Mouse (Mus musculus) CH12.LX (cell line): Measurements from ENCODE around the gene Rfc3. TPM values are rescaled to one million over a fixed set of nuclear protein-coding genes. Genes with fewer than 3 reads are reported as not detected.
A peak's percentile ranks its signal among the peaks of the same experiment; 100 is the strongest.
"Not testable (repeated sequence)": the region's sequence is repeated elsewhere in the genome, so short reads cannot be mapped to it uniquely, and the experiment has no call there.

Source experiments
- DNase-seq: peaks from one replicate; pipeline ENCODE4 v3.0.0-alpha.2; 2013; ENCODE audit errors: extremely low read depth
- H3K27ac ChIP-seq: 2 replicates; pipeline ENCODE4 v1.5.1; 2012; ENCODE audit warnings: low read depth, mild to moderate bottlenecking, control low read depth, moderate library complexity; ENCODE audit not compliant: insufficient read depth
- H3K27me3 ChIP-seq: replicated peaks from 2 replicates; pipeline ENCODE3; 2012; ENCODE audit warnings: inconsistent platforms
- H3K36me3 ChIP-seq, 2 experiments: replicated peaks in 1 of 2; 2 replicates each; pipeline versions ENCODE3 to v1.6.1; 2012; ENCODE audit warnings: inconsistent platforms in 1 of 2, low read length in 1 of 2, mild to moderate bottlenecking in 1 of 2, mixed read lengths in 1 of 2, moderate library complexity in 1 of 2; ENCODE audit not compliant: control insufficient read depth in 1 of 2, insufficient read depth in 1 of 2
- H3K4me1 ChIP-seq, 2 experiments: 2 replicates each; pipeline ENCODE4 v1.6.1; 2012; ENCODE audit warnings: inconsistent platforms in 1 of 2, moderate library complexity in 1 of 2; ENCODE audit not compliant: insufficient read depth in 2 of 2, control insufficient read depth in 1 of 2
- H3K4me2 ChIP-seq: 2 replicates; pipeline ENCODE4 v1.6.1; 2012; ENCODE audit warnings: low read depth, mild to moderate bottlenecking, control low read depth; ENCODE audit not compliant: poor library complexity, insufficient read depth, severe bottlenecking
- H3K4me3 ChIP-seq, 3 experiments: fragments of 150-350 bp in 1 of 3; sonication (generic) in 1 of 3; replicated peaks in 1 of 3; 2 replicates each; pipeline versions ENCODE3 to v1.5.1; 2011 to 2012; ENCODE audit warnings: low read depth in 2 of 3, low read length in 2 of 3, mild to moderate bottlenecking in 2 of 3, moderate library complexity in 2 of 3, control low read depth in 1 of 3, improper control_type of control experiment in 1 of 3, inconsistent platforms in 1 of 3, mixed read lengths in 1 of 3; ENCODE audit not compliant: poor library complexity in 1 of 3
- H3K79me2 ChIP-seq: replicated peaks from 2 replicates; pipeline ENCODE4 v1.6.1; 2012; ENCODE audit warnings: mild to moderate bottlenecking, moderate library complexity; ENCODE audit not compliant: control insufficient read depth, poor library complexity, insufficient read depth, severe bottlenecking; ENCODE audit errors: extremely low read depth
- H3K9ac ChIP-seq: 2 replicates; pipeline ENCODE4 v1.6.1; 2012; ENCODE audit warnings: low read depth, mild to moderate bottlenecking, control low read depth, moderate library complexity; ENCODE audit not compliant: insufficient read depth
- H3K9me3 ChIP-seq: replicated peaks from 2 replicates; pipeline ENCODE3; 2012; ENCODE audit warnings: low read length, inconsistent platforms, mixed read lengths
- BHLHE40 ChIP-seq: IDR thresholded peaks from 2 replicates; pipeline ENCODE4 v1.6.1; 2011; ENCODE audit warnings: mild to moderate bottlenecking, low read depth, low read length, improper control_type of control experiment
- CHD1 ChIP-seq: IDR thresholded peaks from 2 replicates; pipeline ENCODE4 v1.6.1; 2012; ENCODE audit warnings: low read depth, low read length, improper control_type of control experiment, inconsistent platforms
- CHD2 ChIP-seq: IDR thresholded peaks from 2 replicates; pipeline ENCODE4 v1.6.1; 2011; ENCODE audit warnings: low read length, improper control_type of control experiment
- CTCF ChIP-seq, 2 experiments: IDR thresholded peaks in 1 of 2; conservative IDR thresholded peaks in 1 of 2; 2 replicates each; pipeline ENCODE4 v1.5.1; 2011 to 2012; ENCODE audit warnings: low read depth in 2 of 2, low read length in 2 of 2, improper control_type of control experiment in 1 of 2, inconsistent platforms in 1 of 2, mild to moderate bottlenecking in 1 of 2, moderate library complexity in 1 of 2
- ELF1 ChIP-seq: IDR thresholded peaks from 2 replicates; pipeline ENCODE4 v1.6.1; 2014; ENCODE audit warnings: low read depth, mild to moderate bottlenecking, inconsistent platforms, low read length, improper control_type of control experiment
- EP300 ChIP-seq: IDR thresholded peaks from 2 replicates; pipeline ENCODE4 v1.6.1; 2011; ENCODE audit warnings: low read length, improper control_type of control experiment
- GABPA ChIP-seq: IDR thresholded peaks from 2 replicates; pipeline ENCODE4 v1.6.1; 2012; ENCODE audit warnings: low read depth, low read length, improper control_type of control experiment, inconsistent platforms; ENCODE audit not compliant: insufficient replicate concordance
- HCFC1 ChIP-seq: IDR thresholded peaks from 2 replicates; pipeline ENCODE4 v1.6.1; 2012; ENCODE audit warnings: low read depth, mild to moderate bottlenecking, inconsistent platforms, low read length, improper control_type of control experiment
- IRF4 ChIP-seq: IDR thresholded peaks from 2 replicates; pipeline ENCODE4 v1.6.1; 2014; ENCODE audit warnings: low read depth, mild to moderate bottlenecking, inconsistent platforms, low read length, improper control_type of control experiment
- JUN ChIP-seq: IDR thresholded peaks from 2 replicates; pipeline ENCODE4 v1.6.1; 2011; ENCODE audit warnings: low read depth, mild to moderate bottlenecking, low read length, improper control_type of control experiment, moderate library complexity; ENCODE audit not compliant: insufficient read depth
- KAT2A ChIP-seq: IDR thresholded peaks from 2 replicates; pipeline ENCODE4 v1.6.1; 2012; ENCODE audit warnings: low read length, improper control_type of control experiment, inconsistent platforms; ENCODE audit not compliant: insufficient replicate concordance
- MAFK ChIP-seq: IDR thresholded peaks from 2 replicates; pipeline ENCODE4 v1.6.1; 2011; ENCODE audit warnings: low read length, improper control_type of control experiment; ENCODE audit not compliant: insufficient replicate concordance
- MAX ChIP-seq: IDR thresholded peaks from 2 replicates; pipeline ENCODE4 v1.6.1; 2011; ENCODE audit warnings: low read length, improper control_type of control experiment
- MAZ ChIP-seq: IDR thresholded peaks from 2 replicates; pipeline ENCODE4 v1.6.1; 2012; ENCODE audit warnings: low read depth, mild to moderate bottlenecking, inconsistent platforms, low read length, improper control_type of control experiment, moderate library complexity
- MEF2A ChIP-seq: IDR thresholded peaks from 2 replicates; pipeline ENCODE4 v1.6.1; 2014; ENCODE audit warnings: low read depth, mild to moderate bottlenecking, inconsistent platforms, low read length, improper control_type of control experiment, borderline replicate concordance
- MXI1 ChIP-seq: IDR thresholded peaks from 2 replicates; pipeline ENCODE4 v1.6.1; 2011; ENCODE audit warnings: mild to moderate bottlenecking, low read depth, low read length, improper control_type of control experiment
- MYC ChIP-seq: IDR thresholded peaks from 2 replicates; pipeline ENCODE4 v1.6.1; 2011; ENCODE audit warnings: low read depth, mild to moderate bottlenecking, improper control_type of control experiment, low read length
- NRF1 ChIP-seq: IDR thresholded peaks from 2 replicates; pipeline ENCODE4 v1.6.1; 2014; ENCODE audit warnings: low read depth, mild to moderate bottlenecking, inconsistent platforms, low read length, improper control_type of control experiment, moderate library complexity
- POLR2AphosphoS2 ChIP-seq: IDR thresholded peaks from 2 replicates; pipeline ENCODE4 v1.6.1; 2011; ENCODE audit warnings: low read depth, low read length, improper control_type of control experiment
- RAD21 ChIP-seq: IDR thresholded peaks from 2 replicates; pipeline ENCODE4 v1.6.1; 2011; ENCODE audit warnings: low read depth, mild to moderate bottlenecking, low read length, improper control_type of control experiment, moderate library complexity
- RCOR1 ChIP-seq: conservative IDR thresholded peaks from 2 replicates; pipeline ENCODE4 v1.6.1; 2012; ENCODE audit warnings: low read depth, mild to moderate bottlenecking, inconsistent platforms, low read length, improper control_type of control experiment
- SIN3A ChIP-seq: IDR thresholded peaks from 2 replicates; pipeline ENCODE4 v1.6.1; 2012; ENCODE audit warnings: low read length, improper control_type of control experiment, inconsistent platforms
- SMC3 ChIP-seq: IDR thresholded peaks from 2 replicates; pipeline ENCODE4 v1.6.1; 2011; ENCODE audit warnings: low read depth, low read length, improper control_type of control experiment
- TCF12 ChIP-seq: IDR thresholded peaks from 2 replicates; pipeline ENCODE4 v1.6.1; 2014; ENCODE audit warnings: low read depth, mild to moderate bottlenecking, inconsistent platforms, low read length, improper control_type of control experiment
- UBTF ChIP-seq: IDR thresholded peaks from 2 replicates; pipeline ENCODE4 v1.6.1; 2012; ENCODE audit warnings: low read depth, mild to moderate bottlenecking, inconsistent platforms, low read length, improper control_type of control experiment, moderate library complexity
- USF1 ChIP-seq: IDR thresholded peaks from 2 replicates; pipeline ENCODE4 v1.6.1; 2014; ENCODE audit warnings: low read depth, mild to moderate bottlenecking, inconsistent platforms, low read length, improper control_type of control experiment
- USF2 ChIP-seq: conservative IDR thresholded peaks from 2 replicates; pipeline ENCODE4 v1.6.1; 2011; ENCODE audit warnings: low read depth, low read length, improper control_type of control experiment
- ZC3H11A ChIP-seq: IDR thresholded peaks from 2 replicates; pipeline ENCODE4 v1.6.1; 2012; ENCODE audit warnings: low read depth, mild to moderate bottlenecking, inconsistent platforms, low read length, improper control_type of control experiment
- ZKSCAN1 ChIP-seq: IDR thresholded peaks from 2 replicates; pipeline ENCODE4 v1.6.1; 2012; ENCODE audit warnings: low read depth, inconsistent platforms, low read length, improper control_type of control experiment, borderline replicate concordance
- ZNF384 ChIP-seq: IDR thresholded peaks from 2 replicates; pipeline ENCODE4 v1.6.1; 2012; ENCODE audit warnings: low read depth, low read length, improper control_type of control experiment, inconsistent platforms
- dilution Hi-C: fragments of 300-500 bp; cut with MboI; formaldehyde crosslinking; loops from 2 replicates; pipeline ENCODE4 v1.14.3; 2020; ENCODE audit warnings: low sequenced_read_pairs; ENCODE audit not compliant: extremely low pct_unique_long_range_greater_than_20kb, extremely low pct_ligation_motif_present
- in situ Hi-C: fragments of 300-500 bp; cut with MboI; formaldehyde crosslinking; loops from 3 replicates; pipeline ENCODE4 v1.14.3; 2019; ENCODE audit warnings: low sequenced_read_pairs, low pct_ligation_motif_present, low pct_unique_long_range_greater_than_20kb, mixed read lengths
- polyA plus RNA-seq: library from polyadenylated mRNA; unstranded; fragments of >175 nt; gene quantifications from 2 replicates; pipeline ENCODE4 v1.2.1, GENCODE M21; 2012; ENCODE audit warnings: low read depth; ENCODE audit not compliant: insufficient read length
- total RNA-seq, 2 experiments: library from RNA; depleted of rRNA; stranded (reverse); fragments of 300-350 nt in 1 of 2; fragments of >200 nt in 1 of 2; gene quantifications; 2 replicates each; pipeline ENCODE4 v1.2.3; 2012 to 2014

Rfc3 gene
- total and polyA plus RNA-seq, 3 experiments, result 53.3 to 87.9 (median 66.9) TPM

DNA sequence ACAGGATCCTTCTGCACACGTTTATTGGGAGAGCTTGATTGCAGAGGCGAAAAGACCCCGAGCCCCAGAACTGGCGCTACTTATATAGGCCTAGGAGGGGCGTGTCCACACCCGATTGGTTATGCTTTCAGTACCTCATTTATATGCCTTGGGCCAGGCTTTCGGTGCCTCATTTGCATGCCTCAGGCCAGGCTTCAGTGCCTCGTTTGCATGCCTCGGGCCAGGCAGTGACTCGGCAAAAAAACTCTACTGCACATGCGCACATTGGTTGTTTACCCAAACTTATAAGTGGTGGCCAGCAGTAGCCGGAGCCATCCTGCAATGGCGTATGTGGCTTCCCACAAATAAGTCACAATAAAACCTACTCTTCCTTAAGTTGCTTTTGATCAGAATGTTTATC is 42.6 kb upstream of the Rfc3 start:
- in situ Hi-C loops, H3K4me1 ChIP-seq, H3K4me3 ChIP-seq, H3K27me3 ChIP-seq, H3K79me2 ChIP-seq, H3K9me3 ChIP-seq, H3K9ac ChIP-seq, H3K27ac ChIP-seq, H3K4me2 ChIP-seq, dilution Hi-C loops, H3K36me3 ChIP-seq: not testable (repeated sequence)
- DNase-seq, result peak; percentile 37

DNA sequence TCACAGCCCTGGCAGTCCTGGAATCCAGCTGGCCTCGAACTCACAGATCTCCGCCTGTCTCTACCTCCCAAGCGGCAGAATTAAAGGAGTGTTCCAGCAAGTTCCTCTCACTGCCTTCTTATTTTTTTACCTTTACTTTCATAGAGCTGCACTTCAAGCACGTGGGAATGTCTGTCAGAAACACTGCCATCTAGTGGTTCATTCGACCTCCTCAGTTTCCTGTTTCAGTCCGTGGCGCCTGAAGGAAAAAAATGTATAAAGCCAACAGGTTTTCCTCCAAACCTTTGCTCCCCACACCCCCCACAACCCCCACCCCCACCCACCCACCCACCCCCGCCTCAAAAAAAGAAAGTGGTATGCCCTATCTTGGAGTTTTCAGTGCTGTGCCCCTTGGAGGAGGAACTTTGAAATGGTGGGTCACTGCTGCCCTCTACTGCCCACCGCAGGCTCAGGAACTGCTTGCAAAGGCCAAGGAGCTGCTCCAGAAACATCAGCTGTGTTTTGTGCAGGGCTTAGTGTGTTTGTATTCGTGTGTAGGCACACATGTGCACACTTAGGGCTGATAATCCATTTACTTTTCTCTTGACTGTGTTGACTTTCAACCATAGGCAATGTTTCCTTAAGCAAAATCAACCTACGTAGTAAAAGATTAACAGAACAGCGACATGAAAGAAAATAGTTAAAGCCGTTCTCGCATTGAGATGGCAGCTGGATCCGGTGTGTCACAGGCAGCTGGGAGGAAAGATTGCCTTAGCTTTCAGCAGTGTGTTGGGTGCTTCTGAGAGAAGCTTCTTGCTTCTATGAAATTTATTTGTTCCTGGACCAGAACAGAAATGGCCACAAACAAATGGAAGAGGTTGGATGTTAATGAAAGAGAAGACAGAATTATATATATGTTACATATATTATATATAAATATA is 35.8 kb upstream of the Rfc3 start:
- H3K9ac ChIP-seq, result no peak overlapping the region
- H3K27me3 ChIP-seq, result no peaks in the 10 kb centered on the region
- H3K27ac ChIP-seq, result no peak overlapping the region
- no peaks in the 10 kb centered on the region; a peak in 1 of 4 replicates for H3K4me1 ChIP-seq
- no peaks in the 10 kb centered on the region for H3K79me2 ChIP-seq
- H3K36me3 ChIP-seq, result no peaks in the 10 kb centered on the region
- peak; percentile 81 for DNase-seq
- no peaks in the 10 kb centered on the region for H3K9me3 ChIP-seq
- H3K4me2 ChIP-seq, result peak overlapping the region; percentile 59; the same call in 1 of the 2 replicates
- dilution Hi-C loops (no loop called here), in situ Hi-C loops (no loop called here)
- H3K4me3 ChIP-seq, result no peak overlapping the region
- TF ChIP-seq POLR2AphosphoS2, result no peak
- TF ChIP-seq BHLHE40, result peak; percentile 76
- TF ChIP-seq ELF1, result peak; percentile 34; the same call in 1 of the 2 replicates
- peak; percentile 75 for TF ChIP-seq RAD21
- no peak for TF ChIP-seq NRF1
- TF ChIP-seq UBTF, result no peak
- no peak; the same call in 1 of the 2 replicates for TF ChIP-seq EP300
- peak; percentile 30 to 78; a peak in 3 of 4 replicates for TF ChIP-seq CTCF (conservative IDR thresholded peaks at IDR 0.05 in 1 of 2, IDR thresholded peaks at IDR 0.05 in 1 of 2; ENCODE audit: low read depth in 2 of 2, low read length in 2 of 2)
- TF ChIP-seq USF1, result no peak
- TF ChIP-seq MAZ, result 0 out of 2 replicates have a peak, but pooled peaks have one; percentile 62
- peak; percentile 99 for TF ChIP-seq MYC
- peak; percentile 99 for TF ChIP-seq MAX
- no peak for TF ChIP-seq RCOR1
- peak; percentile 56; the same call in 1 of the 2 replicates for TF ChIP-seq IRF4
- TF ChIP-seq ZC3H11A, result no peak
- TF ChIP-seq MAFK, result peak; percentile 14; the same call in 1 of the 2 replicates
- 0 out of 2 replicates have a peak, but pooled peaks have one; percentile 4 for TF ChIP-seq TCF12
- TF ChIP-seq MEF2A, result no peak
- 0 out of 2 replicates have a peak, but pooled peaks have one; percentile 59 for TF ChIP-seq SIN3A
- no peak for TF ChIP-seq CHD1
- no peak for TF ChIP-seq CHD2
- TF ChIP-seq SMC3, result peak; percentile 53
- TF ChIP-seq GABPA, result no peak
- 0 out of 2 replicates have a peak, but pooled peaks have one; percentile 24 for TF ChIP-seq KAT2A
- TF ChIP-seq HCFC1, result no peak
- peak; percentile 42 for TF ChIP-seq USF2
- TF ChIP-seq ZNF384, result peak; percentile 83
- no peak for TF ChIP-seq JUN
- peak; percentile 84; the same call in 1 of the 2 replicates for TF ChIP-seq MXI1
- TF ChIP-seq ZKSCAN1, result no peak
